Mouse (Mus musculus): ENCODE results near the gene Ppp2r5e.

Ppp2r5e gene

GRCm38 (mm10) chr12:75587501-75587900 lies 8.5 kb downstream of the Ppp2r5e start:
- in situ Hi-C loops (cut with MboI; ENCODE audit: unreplicated experiment in 2 of 2) = no loop called here

GRCm38 (mm10) chr12:75583776-75584175 lies 12.3 kb downstream of the Ppp2r5e start:
- in situ Hi-C loops (cut with MboI; ENCODE audit: unreplicated experiment in 2 of 2) = no loop called here

GRCm38 (mm10) chr12:75579076-75579475 lies 17.0 kb downstream of the Ppp2r5e start:
- in situ Hi-C loops (cut with MboI; ENCODE audit: unreplicated experiment in 2 of 2) = no loop called here

- in situ Hi-C loops (cut with MboI; ENCODE audit: unreplicated experiment in 2 of 2) = no loop called here
Observed at GRCm38 (mm10) chr12:75577255-75577654, 18.8 kb downstream of the Ppp2r5e start.

GRCm38 (mm10) chr12:75572271-75572670 lies 23.8 kb downstream of the Ppp2r5e start:
- in situ Hi-C loops (cut with MboI; ENCODE audit: unreplicated experiment in 2 of 2) = no loop called here

GRCm38 (mm10) chr12:75570138-75570537 lies 25.9 kb downstream of the Ppp2r5e start:
- in situ Hi-C loops (cut with MboI; ENCODE audit: unreplicated experiment in 2 of 2) = no loop called here

GRCm38 (mm10) chr12:75567745-75568144 lies 28.3 kb downstream of the Ppp2r5e start:
- in situ Hi-C loops (cut with MboI; ENCODE audit: unreplicated experiment in 2 of 2) = no loop called here

GRCm38 (mm10) chr12:75565756-75566155 lies 30.3 kb downstream of the Ppp2r5e start:
- in situ Hi-C loops (cut with MboI; ENCODE audit: unreplicated experiment in 2 of 2) = no loop called here

- in situ Hi-C loops (cut with MboI; ENCODE audit: unreplicated experiment in 2 of 2) = no loop called here
Observed at GRCm38 (mm10) chr12:75564498-75564897, 31.5 kb downstream of the Ppp2r5e start.

GRCm38 (mm10) chr12:75562996-75563618 lies 32.9 kb downstream of the Ppp2r5e start:
- in situ Hi-C loops (cut with MboI; ENCODE audit: unreplicated experiment in 2 of 2) = no loop called here

- in situ Hi-C loops (cut with MboI; ENCODE audit: unreplicated experiment in 2 of 2) = no loop called here
Observed at GRCm38 (mm10) chr12:75560681-75561387, 35.2 kb downstream of the Ppp2r5e start.

GRCm38 (mm10) chr12:75559196-75559595 lies 36.8 kb downstream of the Ppp2r5e start:
- in situ Hi-C loops (cut with MboI; ENCODE audit: unreplicated experiment in 2 of 2) = no loop called here

GRCm38 (mm10) chr12:75557813-75558212 lies 38.2 kb downstream of the Ppp2r5e start:
- in situ Hi-C loops (cut with MboI; ENCODE audit: unreplicated experiment in 2 of 2) = no loop called here

- in situ Hi-C loops (cut with MboI; ENCODE audit: unreplicated experiment in 2 of 2) = no loop called here
Observed at GRCm38 (mm10) chr12:75555032-75555431, 41.0 kb downstream of the Ppp2r5e start.

GRCm38 (mm10) chr12:75552296-75552695 lies 43.7 kb downstream of the Ppp2r5e start:
- in situ Hi-C loops (cut with MboI; ENCODE audit: unreplicated experiment in 2 of 2) = no loop called here

GRCm38 (mm10) chr12:75551671-75552070 lies 44.4 kb downstream of the Ppp2r5e start:
- in situ Hi-C loops (cut with MboI; ENCODE audit: unreplicated experiment in 2 of 2) = no loop called here

GRCm38 (mm10) chr12:75548999-75549398 lies 47.0 kb downstream of the Ppp2r5e start:
- in situ Hi-C loops (cut with MboI; ENCODE audit: unreplicated experiment in 2 of 2) = no loop called here

- in situ Hi-C loops (cut with MboI; ENCODE audit: unreplicated experiment in 2 of 2) = no loop called here
Observed at GRCm38 (mm10) chr12:75547174-75547573, 48.9 kb downstream of the Ppp2r5e start.

GRCm38 (mm10) chr12:75546241-75546640 lies 49.8 kb downstream of the Ppp2r5e start:
- in situ Hi-C loops (cut with MboI; ENCODE audit: unreplicated experiment in 2 of 2) = no loop called here

- in situ Hi-C loops (cut with MboI; ENCODE audit: unreplicated experiment in 2 of 2) = no loop called here
Observed at GRCm38 (mm10) chr12:75545431-75545925, 50.6 kb downstream of the Ppp2r5e start.

- in situ Hi-C loops (cut with MboI; ENCODE audit: unreplicated experiment in 2 of 2) = no loop called here
Observed at GRCm38 (mm10) chr12:75544666-75545065, 51.4 kb downstream of the Ppp2r5e start.

GRCm38 (mm10) chr12:75544259-75544658 lies 51.8 kb downstream of the Ppp2r5e start:
- in situ Hi-C loops (cut with MboI; ENCODE audit: unreplicated experiment in 2 of 2) = no loop called here

Data from v-Abl transformed pro-B cells (cell line).